Mouse (Mus musculus) frontal cortex, adult (tissue): ENCODE data around the gene Dhx58.

ENCODE experiments used
- ATAC-seq: cut with Nextera tagmentation; 2 replicates; pipeline ENCODE4 v1.9.2; 2017; ENCODE audit warnings: mild to moderate bottlenecking, moderate library complexity, mixed read lengths; ENCODE audit not compliant: low TSS enrichment

Dhx58 gene

GRCm38 (mm10) chr11:100646265-100646664, 57.8 kb downstream of the Dhx58 start:
- ATAC-seq: no peak
